Mouse (Mus musculus) testis, adult 2 months (tissue): ENCODE results near the gene Zfp386. TPM values are rescaled to one million over a fixed set of nuclear protein-coding genes. Genes with fewer than 3 reads are reported as not detected.
"Not testable (repeated sequence)": the region's sequence is repeated elsewhere in the genome, so short reads cannot be mapped to it uniquely, and the experiment has no call there.

Source experiments
- H3K27ac ChIP-seq: fragments of 200-500 bp; 2 replicates; pipeline ENCODE4 v1.5.1; 2012; ENCODE audit warnings: low read depth, low read length; ENCODE audit not compliant: control insufficient read depth, insufficient read depth
- H3K27me3 ChIP-seq: fragments of 200-500 bp; 2 replicates; pipeline ENCODE4 v1.6.1; 2012; ENCODE audit warnings: mild to moderate bottlenecking, low read length, moderate library complexity; ENCODE audit not compliant: control insufficient read depth, insufficient read depth
- H3K36me3 ChIP-seq: fragments of 200-500 bp; 2 replicates; pipeline ENCODE4 v1.6.1; 2012; ENCODE audit warnings: mild to moderate bottlenecking, low read length; ENCODE audit not compliant: control insufficient read depth, insufficient read depth
- H3K4me1 ChIP-seq: fragments of 200-500 bp; 2 replicates; pipeline ENCODE4 v1.6.1; 2012; ENCODE audit warnings: low read length; ENCODE audit not compliant: control insufficient read depth, insufficient read depth
- H3K4me3 ChIP-seq: fragments of 200-500 bp; 2 replicates; pipeline ENCODE4 v1.5.1; 2012; ENCODE audit warnings: low read depth, mild to moderate bottlenecking, low read length, moderate library complexity, mixed read lengths; ENCODE audit not compliant: control insufficient read depth
- CTCF ChIP-seq: fragments of 200-500 bp; IDR thresholded peaks from 2 replicates; pipeline ENCODE4 v1.5.1; 2012; ENCODE audit warnings: low read depth, mild to moderate bottlenecking, inconsistent platforms, low read length, moderate library complexity; ENCODE audit not compliant: control insufficient read depth, insufficient read depth, insufficient replicate concordance
- POLR2A ChIP-seq: fragments of 200-500 bp; IDR thresholded peaks from 2 replicates; pipeline ENCODE4 v1.6.1; 2012; ENCODE audit warnings: low read depth, mild to moderate bottlenecking, inconsistent platforms, low read length, moderate library complexity; ENCODE audit not compliant: control insufficient read depth
- polyA plus RNA-seq: library from polyadenylated mRNA; depleted of rRNA; stranded (reverse); fragments of >200 nt; gene quantifications from 2 replicates; pipeline ENCODE4 v1.2.3, GENCODE M21; 2012; rRNA removed

Gene Zfp386
- 6.2 and 7.6 TPM in 2 replicates for polyA plus RNA-seq

DNA sequence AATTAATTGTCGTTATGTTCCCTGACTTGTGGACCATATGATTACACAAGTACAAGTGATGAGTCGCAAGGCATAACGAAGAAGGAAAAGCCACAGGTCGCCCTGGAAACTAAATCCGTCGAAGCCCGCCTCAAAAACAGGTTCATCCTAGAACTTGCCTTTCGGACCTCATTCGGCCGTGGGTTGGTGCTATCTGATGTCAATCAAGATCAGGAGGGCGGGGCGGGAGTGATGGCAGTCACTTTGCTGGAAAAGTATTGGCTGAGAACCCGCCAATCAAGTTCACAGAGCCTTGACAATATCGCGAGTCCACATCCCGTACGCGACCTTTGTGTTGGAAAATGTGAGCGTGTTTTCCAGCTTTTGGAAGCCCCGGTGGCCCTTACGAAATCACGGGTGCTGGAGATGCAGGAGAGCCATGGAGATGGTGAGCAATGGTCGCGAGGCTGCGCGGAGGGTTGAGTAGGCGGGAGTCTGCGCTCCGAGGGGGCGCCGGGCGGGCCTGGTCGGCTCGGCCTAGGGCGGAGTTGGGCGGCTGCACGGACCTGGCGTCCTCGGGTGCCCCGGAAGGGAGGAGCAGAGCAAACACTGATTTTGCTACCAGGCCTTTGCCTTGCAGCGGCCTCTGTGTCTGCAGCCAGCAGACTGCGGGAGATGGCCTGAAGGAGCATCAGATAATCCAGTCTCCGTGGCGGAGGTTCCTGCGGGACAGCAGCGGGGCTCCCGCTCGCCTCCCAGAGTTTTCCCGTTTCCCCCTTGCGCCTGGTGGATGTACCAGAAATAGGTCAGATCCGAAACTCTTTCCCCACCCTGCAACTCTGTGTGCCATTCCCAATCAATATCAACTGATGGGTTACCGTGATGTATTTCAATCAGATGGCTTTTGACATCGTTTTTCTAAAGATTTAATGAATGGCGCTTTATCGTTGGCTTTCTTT is at the start of gene Zfp386:
Gene Zfp386 (plus strand): TSS at position 285 of the 938 bp plus-strand sequence.
- H3K27me3 ChIP-seq: no peaks in the 10 kb centered on the region
- peak; percentile 75 for TF ChIP-seq POLR2A
- no peak for TF ChIP-seq CTCF
- H3K27ac ChIP-seq: peak within 1 kb of the TSS; percentile 98
- no peaks in the 10 kb centered on the region for H3K36me3 ChIP-seq
- peaks cover 3% of the 10 kb centered on the region for H3K4me1 ChIP-seq
- H3K4me3 ChIP-seq: peak within 1 kb of the TSS; percentile 100

- H3K27ac ChIP-seq, H3K4me1 ChIP-seq, H3K27me3 ChIP-seq, H3K36me3 ChIP-seq, H3K4me3 ChIP-seq: not testable (repeated sequence)
Observed at GRCm38 (mm10) chr12:115999784-116000183, 47.7 kb upstream of the Zfp386 start.

GRCm38 (mm10) chr12:116002946-116003345 is 44.6 kb upstream of the Zfp386 start:
- not testable (repeated sequence) for H3K4me3 ChIP-seq, H3K27me3 ChIP-seq, H3K27ac ChIP-seq, H3K36me3 ChIP-seq, H3K4me1 ChIP-seq

DNA sequence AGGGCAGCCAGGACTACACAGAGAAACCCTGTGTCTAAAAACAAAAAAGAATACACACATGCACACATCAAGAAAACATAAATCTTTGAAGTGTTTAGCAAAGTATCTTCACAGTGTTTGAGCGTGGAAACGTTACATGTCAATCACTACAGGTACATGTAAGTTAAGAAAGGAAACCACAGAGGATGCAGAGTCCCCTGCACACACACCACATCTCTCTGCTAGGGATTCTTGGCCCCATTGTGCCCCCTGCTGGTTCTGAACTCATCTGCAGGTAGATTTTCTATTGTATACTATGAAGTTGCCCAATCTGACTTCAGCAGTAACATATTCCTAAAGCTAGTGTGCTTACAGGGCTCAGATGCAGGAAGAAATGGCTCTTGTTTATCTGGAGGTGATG is 36.7 kb upstream of the Zfp386 start:
- no peaks in the 10 kb centered on the region for H3K4me1 ChIP-seq
- no peak for TF ChIP-seq CTCF
- TF ChIP-seq POLR2A: no peak

DNA sequence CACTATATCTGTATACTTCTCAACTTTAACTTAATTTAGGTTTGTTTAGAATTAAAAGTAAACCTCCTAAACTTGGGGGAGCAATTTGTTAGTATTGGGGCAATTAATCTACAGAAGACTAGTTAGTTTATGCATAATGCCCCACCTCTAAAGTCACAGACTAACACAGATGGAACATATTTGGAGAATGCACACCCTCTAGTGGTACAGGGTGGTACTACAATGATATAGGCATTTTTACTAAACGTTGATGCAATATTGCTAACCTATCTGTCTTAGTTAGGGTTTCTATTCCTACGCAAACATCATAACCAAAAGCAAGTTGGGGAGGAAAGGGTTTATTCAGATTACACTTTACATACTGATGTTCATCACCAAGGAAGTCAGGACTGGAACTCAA is 19.4 kb upstream of the Zfp386 start:
- H3K36me3 ChIP-seq: no peaks in the 10 kb centered on the region
- TF ChIP-seq CTCF (peak; percentile 36; the same call in 1 of the 2 replicates), POLR2A (no peak)
- H3K4me3 ChIP-seq: no peak overlapping the region
- H3K4me1 ChIP-seq: no peaks in the 10 kb centered on the region
- no peak overlapping the region for H3K27ac ChIP-seq
- no peaks in the 10 kb centered on the region for H3K27me3 ChIP-seq

More for the DNA sequence above, 36.7 kb upstream of the Zfp386 start:
- no peaks in the 10 kb centered on the region for H3K36me3 ChIP-seq
- no peaks in the 10 kb centered on the region for H3K27me3 ChIP-seq
- H3K27ac ChIP-seq: no peak overlapping the region
- no peak overlapping the region for H3K4me3 ChIP-seq

- Histone ChIP-seq H3K36me3 (no peaks in the 10 kb centered on the region), H3K4me1 (no peaks in the 10 kb centered on the region)
- no peak for TF ChIP-seq CTCF
- no peak for TF ChIP-seq POLR2A
Observed at GRCm38 (mm10) chr12:116035346-116035745, 12.2 kb upstream of the Zfp386 start.

DNA sequence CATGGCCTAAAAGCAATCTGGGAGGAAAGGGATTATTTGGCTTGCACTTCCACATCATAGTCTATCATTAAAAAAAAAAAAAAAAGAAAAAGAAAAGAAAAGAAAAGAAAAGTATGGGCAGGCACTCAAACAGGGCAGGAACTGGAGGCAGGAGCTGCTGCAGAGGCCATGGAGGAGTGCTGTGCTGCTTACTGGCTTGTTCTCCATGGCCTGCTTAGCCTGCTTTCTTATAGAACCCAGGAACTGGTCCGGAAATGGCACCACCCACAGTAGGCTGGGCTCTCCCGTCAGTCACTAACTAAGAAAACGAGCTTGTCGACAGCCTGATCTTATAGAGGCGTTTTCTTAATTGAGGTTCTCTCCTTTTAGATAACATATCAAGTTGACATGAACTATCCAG is 2.7 kb upstream of the Zfp386 start:
- no peak overlapping the region for H3K27ac ChIP-seq
- H3K36me3 ChIP-seq: no peaks in the 10 kb centered on the region
- TF ChIP-seq CTCF (no peak), POLR2A (no peak)
- H3K4me3 ChIP-seq: no peak overlapping the region
- peaks cover 3% of the 10 kb centered on the region for H3K4me1 ChIP-seq
- no peaks in the 10 kb centered on the region for H3K27me3 ChIP-seq

More at GRCm38 (mm10) chr12:116035346-116035745, 12.2 kb upstream of the Zfp386 start:
- Histone ChIP-seq H3K4me3 (no peak overlapping the region), H3K27me3 (no peaks in the 10 kb centered on the region), H3K27ac (no peak overlapping the region)
